Mouse (Mus musculus): ENCODE results near the gene F9. TPM values are rescaled to one million over a fixed set of nuclear protein-coding genes. Genes with fewer than 3 reads are reported as not detected.
"Not testable (repeated sequence)": the region's sequence is repeated elsewhere in the genome, so short reads cannot be mapped to it uniquely, and the experiment has no call there.

The F9 gene
- total RNA-seq (2012; rRNA removed): not detected in 2 replicates
- not detected for polyA plus RNA-seq (2012; ENCODE audit: insufficient read depth in 1 of 2, insufficient read length in 2 of 2, low read depth in 1 of 2, low replicate concordance in 2 of 2, missing spikeins in 1 of 2)

GRCm38 (mm10) chrX:59999221-60000083 is at the start of gene F9:
Gene F9 (plus strand): TSS chrX:59999464.
- Histone ChIP-seq H3K36me3 (ENCODE audit: control insufficient read depth in 1 of 2, insufficient read depth in 2 of 2, low read length in 2 of 2) (no peaks in the 10 kb centered on the region), H3K79me2 (ENCODE audit: control insufficient read depth, insufficient read depth, low read length, poor library complexity) (no peaks in the 10 kb centered on the region), H3K4me3 (ENCODE audit: control insufficient read depth in 1 of 2, insufficient read depth in 1 of 2, low read depth in 2 of 2, low read length in 2 of 2) (peak within 1 kb of the TSS in 1 of 2 experiments; percentile 11; a peak in 1 of 4 replicates), H3K9me3 (replicated peaks; ENCODE audit: insufficient read depth, low read length) (no peaks in the 10 kb centered on the region), H3K27me3 (ENCODE audit: control insufficient read depth in 1 of 2, insufficient read depth in 2 of 2, low read length in 2 of 2) (no peaks in the 10 kb centered on the region), H3K4me1 (ENCODE audit: control insufficient read depth in 1 of 2, insufficient read depth in 2 of 2, low read length in 2 of 2) (no peaks in the 10 kb centered on the region), H3K9ac (ENCODE audit: control insufficient read depth, low read depth, low read length, poor library complexity, severe bottlenecking) (no peak within 1 kb of the TSS), H3K27ac (ENCODE audit: control insufficient read depth, low read depth, low read length) (no peak within 1 kb of the TSS)
- TF ChIP-seq MAX (IDR thresholded peaks at IDR 0.05; ENCODE audit: low read length): no peak
- TF ChIP-seq RAD21 (IDR thresholded peaks at IDR 0.05; ENCODE audit: low read depth, low read length): no peak
- TF ChIP-seq UBTF (IDR thresholded peaks at IDR 0.05; ENCODE audit: borderline replicate concordance, insufficient read depth, low read depth, low read length): no peak
- TF ChIP-seq MEF2A (IDR thresholded peaks at IDR 0.05; ENCODE audit: extremely low read depth, insufficient replicate concordance, low read depth, low read length, poor library complexity, severe bottlenecking): no peak
- TF ChIP-seq CHD1 (IDR thresholded peaks at IDR 0.05; ENCODE audit: low read depth, low read length): no peak
- TF ChIP-seq MXI1 (IDR thresholded peaks at IDR 0.05; ENCODE audit: low read depth, low read length): no peak
- no peak for TF ChIP-seq POLR2A (IDR thresholded peaks at IDR 0.05; ENCODE audit: control insufficient read depth in 1 of 2, insufficient read depth in 1 of 2, low read depth in 1 of 2, low read length in 2 of 2, poor library complexity in 1 of 2)
- no peak for TF ChIP-seq MYC (IDR thresholded peaks at IDR 0.05; ENCODE audit: low read depth, low read length)
- TF ChIP-seq RCOR1 (IDR thresholded peaks at IDR 0.05; ENCODE audit: low read depth, low read length): no peak
- TF ChIP-seq SIN3A (IDR thresholded peaks at IDR 0.05; ENCODE audit: low read length): no peak
- no peak for TF ChIP-seq TAL1 (IDR thresholded peaks at IDR 0.05; ENCODE audit: low read length)
- no peak for TF ChIP-seq USF1 (IDR thresholded peaks at IDR 0.05; ENCODE audit: low read depth, low read length)
- TF ChIP-seq E2F4 (IDR thresholded peaks at IDR 0.05; ENCODE audit: borderline replicate concordance, low read depth, low read length): no peak
- TF ChIP-seq MAFK (IDR thresholded peaks at IDR 0.05; ENCODE audit: borderline replicate concordance, low read depth, low read length): no peak
- no peak for TF ChIP-seq GABPA (IDR thresholded peaks at IDR 0.05; ENCODE audit: low read depth, low read length)
- no peak for TF ChIP-seq NELFE (IDR thresholded peaks at IDR 0.05; ENCODE audit: low read depth, low read length)
- TF ChIP-seq ZMIZ1 (IDR thresholded peaks at IDR 0.05; ENCODE audit: low read depth, low read length): no peak
- no peak for TF ChIP-seq NRF1 (IDR thresholded peaks at IDR 0.05; ENCODE audit: insufficient read depth, low read depth, low read length, poor library complexity, severe bottlenecking)
- TF ChIP-seq EP300 (IDR thresholded peaks at IDR 0.05; ENCODE audit: low read depth in 1 of 2, low read length in 2 of 2): no peak
- DNase-seq (ENCODE audit: low read depth, low spot score): no peak

GRCm38 (mm10) chrX:59969767-59970166 is 29.5 kb upstream of the F9 start:
- H3K4me3 ChIP-seq (ENCODE audit: control insufficient read depth in 1 of 2, insufficient read depth in 1 of 2, low read depth in 2 of 2, low read length in 2 of 2); H3K27me3 ChIP-seq (ENCODE audit: control insufficient read depth in 1 of 2, insufficient read depth in 2 of 2, low read length in 2 of 2); H3K4me1 ChIP-seq (ENCODE audit: control insufficient read depth in 1 of 2, insufficient read depth in 2 of 2, low read length in 2 of 2): not testable (repeated sequence)

More at GRCm38 (mm10) chrX:59969767-59970166, 29.5 kb upstream of the F9 start:
- not testable (repeated sequence) for H3K9ac ChIP-seq (ENCODE audit: control insufficient read depth, low read depth, low read length, poor library complexity, severe bottlenecking); DNase-seq (ENCODE audit: low read depth, low spot score); H3K79me2 ChIP-seq (ENCODE audit: control insufficient read depth, insufficient read depth, low read length, poor library complexity); H3K36me3 ChIP-seq (ENCODE audit: control insufficient read depth in 1 of 2, insufficient read depth in 2 of 2, low read length in 2 of 2); H3K9me3 ChIP-seq (replicated peaks; ENCODE audit: insufficient read depth, low read length); H3K27ac ChIP-seq (ENCODE audit: control insufficient read depth, low read depth, low read length)
